Mouse (Mus musculus): ENCODE measurements around the gene Ccdc106. TPM values are rescaled to one million over a fixed set of nuclear protein-coding genes. Genes with fewer than 3 reads are reported as not detected.
A peak's percentile ranks its signal among the peaks of the same experiment; 100 is the strongest.
"Not testable (repeated sequence)": the region's sequence is repeated elsewhere in the genome, so short reads cannot be mapped to it uniquely, and the experiment has no call there.

Gene Ccdc106
- total RNA-seq, 2 experiments from 2014 or later, result not detected

DNA sequence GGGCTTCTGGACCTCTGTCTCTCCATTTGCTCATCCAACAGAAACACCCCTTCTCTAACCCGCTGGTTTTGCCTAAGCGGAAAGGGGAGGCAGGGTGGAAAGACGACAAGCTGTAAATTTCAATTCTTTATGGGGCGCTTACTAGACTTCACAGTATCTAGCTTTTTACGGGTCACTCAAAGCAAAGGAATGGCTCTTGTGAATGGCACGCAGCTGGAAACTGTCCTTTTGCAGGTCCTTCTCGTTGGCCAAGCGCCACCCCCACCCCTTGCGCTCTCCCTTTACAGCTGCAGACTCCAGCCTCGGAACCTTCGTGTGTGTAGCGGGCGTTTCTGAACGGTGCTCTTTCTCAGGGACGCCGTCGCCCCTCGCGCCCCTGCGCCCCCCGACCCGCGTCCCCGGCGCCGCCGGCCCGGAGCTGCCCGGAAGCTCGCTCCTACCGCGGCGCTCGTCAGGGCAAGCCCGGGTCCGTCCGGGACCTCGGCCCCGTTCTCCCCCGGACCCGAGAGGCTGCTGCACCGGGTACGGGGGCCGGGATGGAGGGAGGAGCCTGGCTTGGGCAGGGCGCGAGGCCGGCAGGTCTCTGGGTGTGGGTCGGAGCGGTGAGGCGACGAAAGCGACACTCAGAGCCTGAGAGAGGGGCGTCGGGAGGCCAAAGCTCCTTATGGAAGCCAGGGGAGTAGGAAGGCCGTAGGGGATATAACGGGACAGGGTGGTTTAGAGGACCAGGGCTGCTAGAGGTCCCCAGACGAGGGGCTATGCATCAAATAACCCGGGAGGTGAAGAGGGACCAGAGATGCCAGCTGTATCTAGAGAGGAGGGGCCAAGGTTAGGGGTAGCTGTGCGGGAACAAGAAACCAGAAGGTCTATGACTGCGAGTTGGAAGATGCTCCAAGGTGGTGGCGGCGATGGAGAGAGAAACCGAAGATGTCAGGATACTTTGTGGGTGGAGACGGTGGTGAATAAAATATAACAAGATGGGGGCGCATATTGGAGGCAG is 31.1 kb downstream of the Ccdc106 start, which contains the start of gene Zfp580:
Gene Zfp580, plus strand, starts transcription at position 346 of the 1,000 bp plus-strand sequence.
- peak; percentile 62 for DNase-seq (ENCODE audit: low spot score)

DNA sequence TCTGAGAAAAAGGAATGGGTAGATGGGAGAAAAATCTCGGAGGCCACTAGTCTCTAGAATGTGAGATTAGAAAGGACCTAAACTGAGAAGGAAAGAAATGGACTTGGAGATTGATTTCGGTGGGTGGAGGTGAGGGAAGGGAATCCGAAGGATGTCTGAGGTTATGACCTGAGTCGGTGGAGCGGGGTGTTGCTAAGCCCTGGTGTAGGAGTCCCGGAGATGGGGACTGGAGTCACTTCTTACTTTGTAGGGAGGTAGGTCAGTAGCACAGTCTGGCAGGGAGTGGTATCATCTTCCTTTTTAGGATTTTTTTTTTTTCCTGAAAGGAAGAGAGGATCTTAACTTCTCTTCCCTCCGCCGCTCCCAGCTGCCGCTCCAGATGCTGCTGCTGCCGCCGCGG is 32.1 kb downstream of the Ccdc106 start:
- no peak for DNase-seq (ENCODE audit: low spot score)

DNA sequence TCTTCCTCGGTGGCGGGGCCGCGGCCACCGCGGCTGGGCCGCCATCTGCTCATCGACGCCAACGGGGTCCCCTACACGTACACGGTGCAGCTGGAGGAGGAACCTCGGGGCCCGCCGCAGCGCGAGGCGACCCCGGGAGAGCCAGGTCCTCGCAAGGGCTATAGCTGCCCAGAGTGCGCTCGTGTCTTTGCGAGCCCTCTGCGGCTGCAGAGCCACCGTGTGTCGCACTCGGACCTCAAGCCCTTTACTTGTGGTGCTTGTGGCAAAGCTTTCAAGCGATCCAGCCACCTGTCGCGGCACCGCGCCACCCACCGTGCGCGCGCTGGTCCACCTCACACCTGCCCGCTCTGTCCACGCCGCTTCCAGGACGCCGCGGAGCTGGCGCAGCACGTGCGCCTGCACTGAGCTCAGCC is 32.6 kb downstream of the Ccdc106 start:
- DNase-seq (ENCODE audit: low spot score), result no peak

DNA sequence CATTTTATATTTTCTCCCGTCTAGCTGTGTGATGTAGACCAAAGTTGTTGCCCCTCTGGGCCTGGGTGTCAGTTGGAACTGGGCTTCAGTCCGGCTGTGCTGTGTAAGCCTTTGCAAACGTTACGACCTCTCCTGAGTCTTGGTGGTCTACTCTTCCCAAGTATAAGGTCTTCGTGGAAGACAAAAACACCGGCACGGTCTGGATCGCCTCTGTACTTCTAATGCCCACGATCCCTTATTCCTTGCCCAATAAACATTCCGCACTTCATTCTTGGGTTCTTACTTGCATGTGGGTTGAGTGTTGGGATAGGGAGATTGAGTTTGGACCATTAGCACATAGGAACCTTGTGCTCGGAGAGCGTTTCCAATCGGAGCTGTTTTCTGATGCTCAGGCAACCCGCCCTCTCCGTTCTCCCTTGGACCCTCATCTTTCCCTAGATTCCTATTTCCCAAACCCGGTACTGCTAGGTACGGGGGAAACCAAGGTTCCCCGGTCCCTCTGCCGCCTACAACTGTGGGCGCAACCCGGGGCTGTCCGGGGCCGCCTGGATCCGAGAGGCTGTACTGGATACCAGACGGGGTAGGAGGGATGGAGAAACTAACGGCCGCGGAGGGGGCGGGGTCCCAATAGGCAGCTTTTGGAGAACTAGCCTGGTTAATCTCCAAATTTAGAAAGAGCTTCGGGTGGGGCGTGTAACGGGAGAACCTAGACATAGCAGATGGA is 33.3 kb downstream of the Ccdc106 start:
- DNase-seq (ENCODE audit: low spot score), result no peak

DNA sequence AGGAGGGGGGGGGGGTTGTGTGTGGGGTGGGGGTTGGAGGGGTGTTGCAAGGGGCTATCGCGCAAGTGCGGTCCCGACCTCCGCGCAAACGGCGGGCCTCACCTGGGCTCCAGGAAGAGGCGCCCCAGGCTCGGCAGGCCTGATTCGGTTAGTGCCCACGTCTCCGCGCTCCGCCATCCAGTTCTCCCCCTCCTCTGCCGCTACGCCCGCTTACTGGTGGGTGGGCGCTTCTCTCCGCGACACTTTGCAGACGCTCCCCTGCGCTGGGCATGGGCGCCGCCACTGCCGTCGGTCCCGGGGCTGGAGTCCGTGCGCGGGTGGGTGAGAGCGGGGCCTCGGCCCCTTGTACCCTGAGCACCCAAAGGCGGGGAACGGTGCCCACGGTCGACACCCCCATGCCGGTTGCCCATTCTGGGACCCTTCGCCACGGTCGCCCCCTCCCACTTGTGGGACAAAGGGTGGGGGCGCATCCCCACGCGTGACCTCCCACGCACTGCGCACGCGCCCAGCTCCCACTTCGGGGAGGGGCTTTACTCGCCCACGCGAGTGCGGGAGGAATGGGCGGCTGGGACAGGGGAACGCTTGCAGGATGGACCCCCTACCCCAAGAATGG is 36.4 kb downstream of the Ccdc106 start:
- no peak for DNase-seq (ENCODE audit: low spot score)

DNA sequence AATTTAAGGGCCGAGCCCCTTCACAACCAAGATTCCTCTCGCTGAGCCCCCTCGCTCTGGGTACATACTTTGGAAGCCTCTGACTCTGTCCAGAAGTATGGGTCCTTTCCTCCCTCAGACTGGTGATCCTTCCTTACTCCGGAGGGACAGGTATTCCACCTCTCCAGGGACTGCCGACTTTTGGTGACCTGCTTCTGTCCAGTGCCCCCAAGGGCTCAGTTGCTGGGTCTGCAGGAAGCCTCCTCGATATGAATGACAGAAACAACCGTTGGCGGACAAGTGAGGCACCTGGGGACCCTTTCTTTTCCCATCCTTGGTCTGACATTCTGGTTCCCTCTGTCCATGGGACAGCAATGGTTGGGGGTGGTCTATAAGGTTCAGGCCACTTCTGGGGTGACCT is 37.0 kb downstream of the Ccdc106 start:
- no peak for DNase-seq (ENCODE audit: low spot score)

DNA sequence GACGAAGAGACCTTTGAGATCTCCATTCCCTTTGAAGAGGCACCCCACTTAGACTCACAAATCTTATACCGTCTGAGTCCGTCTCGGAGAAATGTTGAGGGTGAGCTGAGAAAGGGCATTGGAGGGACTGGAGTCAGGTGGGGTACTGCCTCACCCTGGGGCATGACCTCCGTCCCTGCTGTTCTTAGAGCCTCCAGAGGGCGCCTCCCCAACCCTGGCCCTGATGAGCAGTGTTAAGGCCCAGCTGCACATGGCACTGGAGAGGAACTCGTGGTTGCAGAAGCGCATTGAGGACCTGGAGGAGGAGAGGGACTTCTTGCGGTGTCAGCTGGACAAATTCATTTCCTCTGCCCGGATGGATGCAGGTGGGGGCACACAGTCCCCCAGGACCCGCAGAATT is 37.5 kb downstream of the Ccdc106 start:
- DNase-seq (ENCODE audit: low spot score), result no peak

DNA sequence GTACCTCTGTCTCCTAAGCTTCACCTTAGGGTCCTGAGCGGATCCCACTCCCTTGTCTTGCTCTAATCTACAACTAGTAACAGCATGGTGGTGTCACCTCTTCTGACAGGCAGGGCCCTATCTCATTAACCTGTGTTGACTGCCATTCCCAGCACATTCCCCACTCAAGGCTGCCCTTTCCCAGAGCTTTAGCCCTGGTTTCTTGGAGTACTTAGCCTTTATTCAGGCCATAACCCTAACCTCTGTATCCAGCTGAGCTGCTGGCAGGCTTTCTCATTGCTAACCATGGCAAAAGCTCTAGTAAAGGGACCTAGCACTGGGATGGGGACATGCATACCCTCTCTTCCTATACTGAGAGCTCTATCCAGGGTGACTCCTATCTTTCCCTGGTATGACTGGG is 38.3 kb downstream of the Ccdc106 start:
- DNase-seq (ENCODE audit: low spot score), result no peak

DNA sequence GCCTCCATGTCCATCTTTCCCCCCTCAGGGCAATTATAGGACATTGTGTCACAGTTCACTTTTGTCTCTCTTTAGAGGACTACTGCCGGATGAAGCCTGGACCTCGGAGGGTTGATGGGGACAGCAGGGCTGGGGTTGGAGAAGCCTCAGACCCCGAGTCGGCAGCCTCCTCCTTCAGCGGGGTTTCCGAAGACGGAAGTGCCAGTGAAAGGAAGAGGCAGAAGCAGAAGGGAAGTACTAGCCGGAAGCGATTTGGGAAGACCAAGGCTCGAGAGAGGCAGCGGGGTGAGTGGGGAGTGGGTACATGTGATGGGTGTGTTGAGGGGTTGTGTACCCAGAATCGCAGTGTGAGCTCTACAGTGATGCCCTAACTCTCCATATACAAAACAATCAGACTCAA is 39.1 kb downstream of the Ccdc106 start:
- no peak for DNase-seq (ENCODE audit: low spot score)

DNA sequence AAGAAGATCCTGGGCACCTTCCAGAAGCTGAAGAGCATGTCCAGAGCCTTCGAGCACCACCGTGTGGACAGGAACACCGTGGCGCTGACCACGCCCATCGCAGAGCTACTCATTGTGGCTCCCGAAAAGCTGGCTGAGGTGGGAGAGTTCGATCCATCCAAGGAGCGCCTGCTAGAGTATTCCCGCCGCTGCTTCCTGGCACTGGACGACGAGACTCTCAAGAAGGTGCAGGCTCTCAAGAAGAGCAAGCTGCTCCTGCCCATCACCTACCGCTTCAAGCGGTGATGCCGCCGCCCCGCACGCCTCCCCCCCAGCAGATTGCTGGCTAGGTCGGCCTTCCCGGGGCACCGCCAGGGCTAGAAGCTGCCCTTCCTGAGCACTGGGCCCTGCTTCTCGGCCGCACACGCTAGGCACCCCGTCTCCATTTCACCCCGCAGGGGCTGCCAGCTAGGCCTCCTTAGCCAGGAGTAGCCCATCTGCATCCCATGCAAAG is 39.9 kb downstream of the Ccdc106 start:
- DNase-seq (ENCODE audit: low spot score), result peak; percentile 78

DNA sequence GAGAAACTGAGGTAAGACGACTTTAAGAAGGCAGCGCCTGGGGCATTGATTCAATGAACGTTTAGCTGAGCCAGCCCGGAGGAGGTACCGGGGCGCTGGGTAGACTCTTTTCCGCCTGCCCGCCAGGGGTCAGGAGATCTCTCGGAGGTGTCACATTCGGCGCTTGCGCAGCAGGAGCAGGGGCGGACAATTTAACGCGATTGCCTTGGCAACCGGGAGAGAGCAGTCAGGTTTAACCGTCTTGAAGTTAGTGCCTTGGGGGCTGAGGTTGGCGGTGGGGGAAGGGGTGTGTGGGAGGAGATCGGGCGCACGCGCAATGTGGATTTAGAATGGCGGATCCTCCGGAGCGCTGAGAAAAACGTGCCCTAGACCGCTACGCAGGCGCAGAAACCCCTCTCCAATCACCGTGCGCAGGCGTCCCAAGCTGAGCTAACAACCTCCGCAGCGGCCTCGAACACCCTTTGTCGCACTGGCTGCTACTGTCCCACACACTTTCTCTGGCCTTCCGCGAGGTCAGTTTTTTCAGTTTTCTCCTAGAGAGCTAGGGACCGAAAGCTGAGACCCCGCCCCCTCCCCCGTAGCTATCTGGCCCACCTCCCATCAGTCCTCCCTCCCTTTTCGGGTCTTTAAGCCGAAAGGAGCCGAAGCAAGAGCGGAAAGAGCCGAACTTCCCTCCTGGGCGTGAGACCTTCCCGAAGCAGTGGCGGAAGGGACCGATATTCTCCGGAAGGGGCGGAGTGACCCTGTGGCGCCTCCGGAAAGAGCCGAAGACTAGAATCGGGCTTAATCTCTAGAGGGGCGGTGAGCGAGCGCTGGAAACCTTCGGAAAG is 40.8 kb downstream of the Ccdc106 start:
- peak; percentile 99 for DNase-seq (ENCODE audit: low spot score)

DNA sequence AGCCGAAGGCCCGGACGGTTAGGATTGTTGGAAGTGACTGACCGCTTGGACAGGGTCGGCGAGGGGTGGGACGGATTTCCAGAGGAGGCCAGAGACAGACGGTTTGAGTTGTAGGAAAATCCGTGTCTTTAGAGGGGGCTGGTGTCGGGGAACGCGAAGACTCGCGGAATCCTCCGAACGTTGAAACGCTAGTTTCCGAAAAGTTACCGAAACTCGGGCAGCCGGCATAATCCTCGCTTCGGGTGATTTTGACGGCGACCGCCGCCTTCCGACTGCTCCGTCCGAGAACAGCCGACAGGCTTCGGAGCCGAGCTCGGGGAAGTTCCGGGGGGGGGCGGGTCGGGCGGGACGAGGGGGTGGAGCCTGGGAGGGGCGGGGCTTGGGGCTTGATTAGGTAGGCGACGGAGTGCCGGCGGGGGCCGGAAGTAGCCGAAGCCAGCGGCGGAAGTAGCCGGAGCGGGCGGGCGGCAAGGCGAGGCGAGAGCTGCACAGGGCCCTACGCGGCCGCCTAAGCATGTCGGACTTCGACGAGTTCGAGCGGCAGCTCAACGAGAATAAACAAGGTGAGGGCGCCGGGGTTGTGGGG is 41.5 kb downstream of the Ccdc106 start, which contains the start of gene U2af2:
Gene U2af2, plus strand, starts transcription at position 370 of the 586 bp plus-strand sequence.
- peak; percentile 92 for DNase-seq (ENCODE audit: low spot score)

DNA sequence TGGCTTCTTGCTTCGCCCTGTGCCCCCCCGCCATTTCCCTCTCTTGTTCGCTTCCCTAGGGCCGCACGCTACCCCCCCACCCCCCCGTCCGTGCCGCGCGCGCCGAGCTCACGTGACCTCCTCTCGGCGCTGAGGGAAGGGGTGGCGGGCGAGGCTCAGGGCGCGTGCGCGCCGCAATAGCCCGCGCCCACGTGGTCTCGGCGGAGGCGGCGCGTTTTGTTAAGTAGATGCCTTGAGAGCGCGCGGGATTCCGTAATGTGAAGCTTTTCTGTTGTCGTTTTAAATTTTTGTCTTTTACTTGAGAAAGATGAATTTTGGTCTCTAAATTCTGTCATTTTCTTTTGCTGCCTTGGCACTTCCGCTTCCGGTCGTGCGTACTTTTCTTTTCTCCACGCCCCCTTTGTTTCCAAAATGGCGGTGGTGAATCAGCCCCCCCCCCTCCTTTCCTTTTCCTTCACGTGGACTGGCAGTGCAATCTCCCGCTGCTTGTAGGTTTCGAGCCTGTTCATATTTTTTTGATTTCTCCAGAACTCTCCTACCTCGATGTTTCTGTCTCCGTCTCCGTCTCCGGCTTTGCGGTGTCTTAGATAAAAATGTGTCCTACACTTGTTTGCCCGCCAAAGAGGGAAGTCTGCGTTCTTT is 42.1 kb downstream of the Ccdc106 start:
- DNase-seq (ENCODE audit: low spot score), result peak; percentile 66

DNA sequence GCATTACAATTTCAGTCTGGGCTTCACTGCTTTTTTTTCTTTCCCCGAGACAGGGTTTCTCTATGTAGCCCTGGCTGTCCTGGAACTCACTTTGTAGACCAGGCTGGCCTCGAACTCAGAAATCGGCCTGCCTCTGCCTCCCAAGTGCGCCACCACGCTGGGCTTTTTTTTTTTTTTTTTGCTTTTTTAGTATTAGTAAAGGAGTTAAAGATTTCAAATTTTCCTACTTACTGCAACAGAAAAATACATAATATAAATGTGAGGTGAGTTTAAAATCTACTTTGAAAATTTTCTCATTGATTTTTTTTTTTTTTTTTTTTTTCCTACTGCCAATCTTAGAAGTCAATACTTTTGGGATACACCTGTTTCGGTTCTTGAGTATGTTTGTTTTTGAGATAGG is 44.5 kb downstream of the Ccdc106 start:
- no peak for DNase-seq (ENCODE audit: low spot score)

DNA sequence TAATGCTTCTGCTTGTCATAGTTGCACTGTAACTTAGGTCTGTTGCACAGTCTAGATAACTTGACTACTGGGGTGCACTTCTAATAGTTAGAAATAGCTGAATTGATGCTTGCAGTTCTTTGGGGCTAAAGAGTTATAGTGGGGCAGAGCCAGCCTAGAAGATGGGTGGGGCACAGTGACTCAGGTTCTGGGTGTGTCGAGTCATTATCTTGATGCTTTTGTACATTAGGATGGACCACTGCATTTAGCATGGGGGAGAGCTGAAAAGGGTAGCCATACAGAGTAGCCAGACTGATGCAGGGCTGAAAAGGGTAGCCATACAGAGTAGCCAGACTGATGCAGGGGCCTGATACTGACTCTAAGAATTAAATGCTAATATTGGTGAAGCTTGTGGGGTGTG is 53.2 kb downstream of the Ccdc106 start:
- no peak for DNase-seq (ENCODE audit: low spot score)

DNA sequence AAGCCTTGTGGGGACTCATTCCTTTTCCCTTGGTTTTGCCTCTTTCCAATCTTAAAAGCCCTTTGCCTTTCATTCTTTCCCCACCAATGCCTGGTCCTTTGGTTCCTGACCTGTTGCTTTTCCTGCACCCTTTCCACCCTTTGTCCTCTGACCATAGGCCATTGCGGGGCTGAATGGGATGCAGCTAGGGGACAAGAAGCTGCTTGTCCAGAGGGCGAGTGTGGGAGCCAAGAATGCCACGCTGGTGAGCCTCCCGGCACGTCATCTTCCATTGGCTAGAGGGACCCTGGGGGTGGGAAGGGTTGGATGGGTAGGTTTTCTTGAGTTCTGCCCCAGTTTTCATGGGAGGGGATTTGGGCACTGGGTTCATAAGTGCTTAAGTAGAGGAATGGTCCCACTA is 54.6 kb downstream of the Ccdc106 start:
- DNase-seq (ENCODE audit: low spot score), result no peak

DNA sequence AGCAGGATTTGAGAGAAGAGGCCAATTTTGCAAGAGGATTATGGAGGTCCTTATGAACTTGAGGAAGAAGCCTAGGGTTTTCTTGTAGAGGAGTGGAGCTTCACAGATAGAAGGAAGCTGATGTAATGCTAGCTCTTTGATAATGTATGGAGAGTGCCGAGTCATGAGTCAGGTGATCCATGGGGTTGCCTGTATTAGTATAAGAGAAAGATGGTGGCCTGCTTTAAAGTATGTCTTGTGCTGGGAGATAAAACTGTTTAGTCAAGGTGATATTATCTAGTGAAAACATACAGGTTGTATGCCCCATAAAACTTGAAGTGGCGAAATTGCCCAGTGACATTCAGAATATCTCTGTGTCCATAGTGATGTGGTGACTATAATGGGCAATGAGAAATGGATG is 56.6 kb downstream of the Ccdc106 start:
- DNase-seq (ENCODE audit: low spot score), result no peak

DNA sequence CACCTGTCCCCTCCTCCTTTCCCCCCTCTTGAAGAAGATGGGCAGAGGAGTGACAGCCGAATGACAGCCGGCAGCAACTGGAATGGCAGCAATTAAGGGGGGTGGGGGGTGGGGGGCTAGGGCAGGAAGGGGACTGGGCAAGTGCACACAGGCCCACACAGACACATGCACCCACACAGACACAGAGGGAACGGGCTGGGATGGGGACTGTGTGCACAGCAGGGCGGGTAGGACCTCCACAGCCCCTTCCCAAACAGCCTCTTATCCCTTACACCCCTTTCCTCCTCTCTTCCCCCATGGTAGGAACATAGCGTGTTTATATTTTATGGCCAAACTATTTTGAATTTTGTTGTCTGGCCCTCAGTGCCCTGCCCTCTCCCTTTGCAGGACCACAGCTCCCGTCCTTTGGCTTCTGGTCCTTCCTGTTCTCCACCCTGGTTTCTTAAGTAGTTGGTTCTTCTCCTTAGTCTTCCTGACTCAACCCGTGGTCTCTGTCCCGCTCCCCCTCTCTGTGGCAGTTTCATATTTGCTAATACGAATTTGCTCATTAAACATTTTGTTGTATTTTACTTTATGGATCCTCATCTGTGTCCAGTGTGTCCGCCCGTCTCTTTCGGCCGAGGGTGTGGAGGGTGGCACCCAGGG is 59.1 kb downstream of the Ccdc106 start:
- DNase-seq (ENCODE audit: low spot score), result not testable (repeated sequence)

DNA sequence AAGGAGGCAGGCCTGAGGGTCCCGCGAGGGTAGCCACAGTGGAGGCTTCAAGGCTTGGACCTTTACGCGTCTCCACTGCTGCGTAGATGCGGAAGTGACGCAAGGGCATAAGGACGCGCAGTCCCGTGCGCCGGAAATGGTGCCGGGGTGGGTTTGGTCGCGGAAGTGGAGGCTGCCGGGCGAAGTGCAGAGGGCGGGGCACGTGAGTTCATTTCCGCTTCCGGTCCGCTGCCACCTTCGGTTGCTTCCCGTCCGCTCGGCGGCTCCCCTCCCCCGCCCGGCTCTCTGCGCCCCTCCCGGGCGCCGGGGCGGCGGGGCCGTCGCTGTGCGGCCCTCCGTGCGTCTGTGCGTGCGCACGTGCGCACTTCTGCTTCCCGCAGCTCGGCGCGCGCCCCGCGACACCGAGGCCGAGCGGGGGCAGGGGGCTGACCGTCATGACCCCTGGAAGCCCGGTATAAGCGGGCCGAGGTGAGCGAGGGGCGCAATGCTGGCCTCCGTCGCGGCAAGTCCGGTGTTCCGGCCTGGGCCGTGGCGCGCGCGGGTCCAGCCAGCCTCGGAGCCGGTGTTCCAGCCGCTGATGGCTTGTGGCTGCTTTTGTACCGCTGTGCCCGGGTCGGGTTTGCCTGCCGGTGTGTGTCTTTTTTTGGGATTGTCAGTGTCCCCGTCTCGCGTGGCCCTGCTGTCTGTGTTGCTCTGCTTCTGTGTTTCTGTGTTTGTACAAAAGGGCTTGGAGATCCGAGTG is 59.8 kb downstream of the Ccdc106 start, which contains the start of gene Epn1:
Gene Epn1, plus strand, starts transcription at position 226 of the 742 bp plus-strand sequence.
- peak; percentile 97 for DNase-seq (ENCODE audit: low spot score)
